Mouse (Mus musculus): ENCODE data around the gene Tnip1.
A peak's percentile ranks its signal among the peaks of the same experiment; 100 is the strongest.
"Not testable (repeated sequence)": the region's sequence is repeated elsewhere in the genome, so short reads cannot be mapped to it uniquely, and the experiment has no call there.

Tnip1 gene

GRCm38 (mm10) chr11:54972049-54972723 is 9.5 kb upstream of the Tnip1 start:
- DNase-seq (ENCODE audit: low spot score in 2 of 2) = peak; percentile 72 to 74

- no peak for DNase-seq (ENCODE audit: low spot score in 2 of 2)
Observed at GRCm38 (mm10) chr11:54971365-54972048, 8.8 kb upstream of the Tnip1 start.

- DNase-seq (ENCODE audit: low spot score in 2 of 2) = no peak
Observed at GRCm38 (mm10) chr11:54965234-54965633, 2.5 kb upstream of the Tnip1 start.

GRCm38 (mm10) chr11:54961921-54962320 is 796 bp downstream of the Tnip1 start:
- no peak for DNase-seq (ENCODE audit: low spot score in 2 of 2)

GRCm38 (mm10) chr11:54961164-54961850 is 1.4 kb downstream of the Tnip1 start:
- no peak for DNase-seq (ENCODE audit: low spot score in 2 of 2)

- DNase-seq (ENCODE audit: low spot score in 2 of 2) = no peak
Observed at GRCm38 (mm10) chr11:54960251-54960650, 2.5 kb downstream of the Tnip1 start.

- DNase-seq (ENCODE audit: low spot score in 2 of 2) = peak; percentile 76
Observed at GRCm38 (mm10) chr11:54958571-54959073, 4.1 kb downstream of the Tnip1 start.

GRCm38 (mm10) chr11:54957708-54958107 is 5.0 kb downstream of the Tnip1 start:
- not testable (repeated sequence) for DNase-seq (ENCODE audit: low spot score in 2 of 2)

GRCm38 (mm10) chr11:54956912-54957311 is 5.8 kb downstream of the Tnip1 start:
- peak in 1 of 2 experiments; percentile 56 for DNase-seq (ENCODE audit: low spot score in 2 of 2)

- DNase-seq (ENCODE audit: low spot score in 2 of 2) = peak; percentile 99
Observed at GRCm38 (mm10) chr11:54955735-54956480, 6.8 kb downstream of the Tnip1 start.

- not testable (repeated sequence) for DNase-seq (ENCODE audit: low spot score in 2 of 2)
Observed at GRCm38 (mm10) chr11:54955400-54955734, 7.3 kb downstream of the Tnip1 start.

GRCm38 (mm10) chr11:54954716-54955115 is 8.0 kb downstream of the Tnip1 start:
- DNase-seq (ENCODE audit: low spot score in 2 of 2) = no peak

- no peak for DNase-seq (ENCODE audit: low spot score in 2 of 2)
Observed at GRCm38 (mm10) chr11:54953993-54954446, 8.7 kb downstream of the Tnip1 start.

GRCm38 (mm10) chr11:54952651-54953050 is 10.1 kb downstream of the Tnip1 start:
- DNase-seq (ENCODE audit: low spot score in 2 of 2) = peak; percentile 47 to 49

- no peak for DNase-seq (ENCODE audit: low spot score in 2 of 2)
Observed at GRCm38 (mm10) chr11:54950684-54951083, 12.0 kb downstream of the Tnip1 start.

GRCm38 (mm10) chr11:54949717-54950116 is 13.0 kb downstream of the Tnip1 start:
- DNase-seq (ENCODE audit: low spot score in 2 of 2) = no peak

- no peak for DNase-seq (ENCODE audit: low spot score in 2 of 2)
Observed at GRCm38 (mm10) chr11:54944702-54945101, 18.0 kb downstream of the Tnip1 start.

GRCm38 (mm10) chr11:54940056-54940455 is 22.7 kb downstream of the Tnip1 start:
- DNase-seq (ENCODE audit: low spot score in 2 of 2) = no peak

GRCm38 (mm10) chr11:54939501-54939900 is 23.2 kb downstream of the Tnip1 start:
- no peak for DNase-seq (ENCODE audit: low spot score in 2 of 2)

- DNase-seq (ENCODE audit: low spot score in 2 of 2) = no peak
Observed at GRCm38 (mm10) chr11:54936771-54937140, 26.0 kb downstream of the Tnip1 start.

- DNase-seq (ENCODE audit: low spot score in 2 of 2) = peak; percentile 52 to 54
Observed at GRCm38 (mm10) chr11:54936035-54936770, 26.5 kb downstream of the Tnip1 start.

Data from natural killer cell, adult 2 months (primary cell).